Mouse (Mus musculus) G1E (cell line): Measurements from ENCODE around the gene Nlrp10. TPM values are rescaled to one million over a fixed set of nuclear protein-coding genes. Genes with fewer than 3 reads are reported as not detected.
A peak's percentile ranks its signal among the peaks of the same experiment; 100 is the strongest.

Source experiments
- ATAC-seq: 2 replicates; pipeline ENCODE4 v1.8.0; 2016; ENCODE audit warnings: mild to moderate bottlenecking; ENCODE audit not compliant: insufficient number of reproducible peaks, poor library complexity, low FRiP score, severe bottlenecking; ENCODE audit errors: extremely low read depth
- DNase-seq: peaks from one replicate; pipeline ENCODE4 v3.0.0; 2012; ENCODE audit warnings: low spot score
- H3K27me3 ChIP-seq: 2 replicates; pipeline ENCODE4 v1.6.1; 2012; ENCODE audit warnings: mild to moderate bottlenecking, low read length, inconsistent platforms; ENCODE audit not compliant: insufficient read depth
- H3K36me3 ChIP-seq: replicated peaks from 2 replicates; pipeline ENCODE3; 2012; ENCODE audit warnings: mild to moderate bottlenecking, inconsistent platforms
- H3K4me1 ChIP-seq: 2 replicates; pipeline ENCODE4 v1.6.1; 2012; ENCODE audit warnings: low read depth, low read length, inconsistent platforms, mixed read lengths; ENCODE audit not compliant: insufficient read depth
- H3K4me3 ChIP-seq: 2 replicates; pipeline ENCODE4 v1.5.1; 2012; ENCODE audit warnings: low read depth, mild to moderate bottlenecking, inconsistent platforms, low read length, moderate library complexity, mixed read lengths
- H3K9me3 ChIP-seq: replicated peaks from 2 replicates; pipeline ENCODE4 v1.6.1; 2012; ENCODE audit warnings: inconsistent platforms
- CTCF ChIP-seq: IDR thresholded peaks from 2 replicates; pipeline ENCODE4 v1.5.1; 2012; ENCODE audit warnings: low read depth, low read length, inconsistent platforms, mixed read lengths
- GATA1 ChIP-seq: IDR thresholded peaks from 2 replicates; pipeline ENCODE4 v1.6.1; 2012; ENCODE audit warnings: borderline replicate concordance, low read length, inconsistent platforms, mixed read lengths
- GATA2 ChIP-seq: IDR thresholded peaks from 2 replicates; pipeline ENCODE4 v1.6.1; 2012; ENCODE audit warnings: low read depth, low read length, inconsistent platforms, borderline replicate concordance
- POLR2AphosphoS5 ChIP-seq: IDR thresholded peaks from 2 replicates; pipeline ENCODE4 v1.6.1; 2012; ENCODE audit warnings: low read depth, low read length, inconsistent platforms; ENCODE audit not compliant: insufficient replicate concordance
- TAL1 ChIP-seq: conservative IDR thresholded peaks from 2 replicates; pipeline ENCODE4 v1.6.1; 2012; ENCODE audit warnings: low read depth, low read length, inconsistent platforms, mixed read lengths
- polyA plus RNA-seq: library from polyadenylated mRNA; stranded (reverse); fragments of >175 nt; gene quantifications from 2 replicates; pipeline ENCODE4 v1.2.3, GENCODE M21; 2012
- total RNA-seq, 2 experiments: library from RNA; stranded (forward) in 1 of 2; stranded (reverse) in 1 of 2; fragments of 200-1000 nt in 1 of 2; fragments of >200 nt in 1 of 2; fragmentation: Nextera tagmentation in 1 of 2; gene quantifications; 2 replicates each; pipeline ENCODE4 v1.2.3; 2014 to 2017

The Nlrp10 gene
- total and polyA plus RNA-seq, 3 experiments, result 0.52 to 8.2 (median 5.3) TPM

DNA sequence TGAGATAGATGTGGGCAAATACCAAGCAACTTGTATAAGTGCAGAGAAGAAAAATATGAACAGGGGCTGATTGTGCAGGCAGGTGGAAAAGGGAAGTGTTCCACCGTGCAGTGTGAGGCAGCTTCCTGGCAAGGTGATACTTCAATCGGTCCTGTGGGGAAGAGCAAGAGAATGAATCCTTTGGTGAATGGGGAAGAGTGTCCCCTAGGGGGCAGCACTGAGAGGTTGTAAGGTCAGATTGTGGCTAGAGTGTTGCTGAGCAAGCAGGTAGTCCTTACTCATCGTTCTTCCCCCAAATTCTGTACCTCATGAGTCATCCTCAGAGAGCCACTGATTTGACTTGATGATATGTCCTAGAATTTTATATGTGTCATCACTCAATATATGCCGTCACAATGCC lies 24.2 kb upstream of the Nlrp10 start:
- Histone ChIP-seq H3K4me3 (no peak overlapping the region), H3K9me3 (peaks cover 9% of the 10 kb centered on the region), H3K36me3 (no peaks in the 10 kb centered on the region), H3K27me3 (peaks cover 19% of the 10 kb centered on the region), H3K4me1 (no peaks in the 10 kb centered on the region; the same call in 1 of the 2 replicates)
- no peak for TF ChIP-seq TAL1
- peak; percentile 72 for TF ChIP-seq CTCF
- DNase-seq (no peak), ATAC-seq (no peak)

GRCm38 (mm10) chr7:108952801-108953200 lies 22.8 kb upstream of the Nlrp10 start:
- H3K27me3 ChIP-seq, result peaks cover 20% of the 10 kb centered on the region
- ATAC-seq, result no peak
- H3K4me3 ChIP-seq, result no peak overlapping the region
- no peaks in the 10 kb centered on the region for H3K36me3 ChIP-seq
- TF ChIP-seq GATA1 (no peak), GATA2 (no peak), TAL1 (no peak), POLR2AphosphoS5 (no peak), CTCF (no peak)
- peaks cover 9% of the 10 kb centered on the region for H3K9me3 ChIP-seq
- no peak for DNase-seq
- H3K4me1 ChIP-seq, result no peaks in the 10 kb centered on the region; the same call in 1 of the 2 replicates

GRCm38 (mm10) chr7:108950762-108951331 lies 20.9 kb upstream of the Nlrp10 start:
- no peak for ATAC-seq
- Histone ChIP-seq H3K4me1 (no peaks in the 10 kb centered on the region; the same call in 1 of the 2 replicates), H3K4me3 (no peak overlapping the region), H3K27me3 (peaks cover 20% of the 10 kb centered on the region), H3K9me3 (peaks cover 9% of the 10 kb centered on the region), H3K36me3 (peaks cover 16% of the 10 kb centered on the region)
- TF ChIP-seq TAL1, result no peak
- DNase-seq, result no peak

GRCm38 (mm10) chr7:108950312-108950761 lies 20.4 kb upstream of the Nlrp10 start, which contains the start of gene Tub:
Gene Tub (plus strand): TSS chr7:108950338.
- peaks cover 20% of the 10 kb centered on the region for H3K27me3 ChIP-seq
- DNase-seq (no peak), ATAC-seq (no peak)
- H3K9me3 ChIP-seq, result peaks cover 9% of the 10 kb centered on the region
- no peaks in the 10 kb centered on the region; the same call in 1 of the 2 replicates for H3K4me1 ChIP-seq
- no peak within 1 kb of the TSS for H3K4me3 ChIP-seq
- H3K36me3 ChIP-seq, result peaks cover 21% of the 10 kb centered on the region
- no peak for TF ChIP-seq TAL1
- no peak for TF ChIP-seq CTCF
- TF ChIP-seq GATA2, result no peak
- no peak for TF ChIP-seq POLR2AphosphoS5
- TF ChIP-seq GATA1, result no peak

DNA sequence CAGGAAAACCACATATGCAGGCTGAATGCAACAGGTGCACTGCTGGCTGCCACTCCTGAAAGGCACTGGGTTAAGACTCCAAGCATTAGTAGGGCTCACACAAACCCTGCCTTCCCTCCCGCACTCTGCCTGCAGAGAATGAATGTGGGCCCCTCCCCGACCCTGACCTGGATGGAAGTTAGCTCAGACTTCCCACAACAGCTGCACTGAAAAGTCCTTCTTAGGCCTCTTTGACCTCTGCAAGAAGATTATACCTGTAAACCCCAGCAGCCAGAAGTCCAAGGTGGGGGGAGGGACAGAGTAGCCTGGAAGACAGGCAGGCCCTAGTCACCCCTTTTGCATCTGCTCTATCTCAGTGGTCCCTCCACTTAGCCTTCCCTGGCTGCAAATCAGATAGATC lies 19.3 kb upstream of the Nlrp10 start:
- Histone ChIP-seq H3K36me3 (peaks cover 28% of the 10 kb centered on the region), H3K27me3 (peaks cover 20% of the 10 kb centered on the region), H3K9me3 (peaks cover 9% of the 10 kb centered on the region), H3K4me1 (no peaks in the 10 kb centered on the region; the same call in 1 of the 2 replicates), H3K4me3 (no peak overlapping the region)
- ATAC-seq (no peak), DNase-seq (no peak)
- TF ChIP-seq POLR2AphosphoS5 (no peak), GATA1 (no peak), CTCF (no peak)

DNA sequence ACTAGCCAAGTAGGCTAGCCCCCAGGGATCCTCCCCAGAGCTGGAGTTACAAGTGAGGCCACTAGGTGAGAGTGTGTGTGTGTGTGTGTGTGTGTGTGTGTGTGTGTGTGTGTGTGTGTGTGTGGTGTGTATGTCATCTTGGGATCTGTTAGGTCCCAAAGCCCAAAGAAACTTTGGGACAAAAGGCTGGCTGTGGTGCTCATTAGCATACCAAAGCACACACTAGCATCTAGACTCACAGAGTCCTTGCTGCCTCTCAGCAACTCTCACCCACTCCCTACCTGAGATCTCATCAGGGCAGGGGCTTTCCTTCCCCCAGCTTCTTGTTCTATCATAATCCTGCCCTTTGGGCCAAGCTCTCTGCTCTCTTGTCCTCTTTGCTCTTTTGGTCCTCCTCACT lies 18.6 kb upstream of the Nlrp10 start:
- Histone ChIP-seq H3K9me3 (peaks cover 9% of the 10 kb centered on the region), H3K4me3 (no peak overlapping the region), H3K27me3 (peaks cover 20% of the 10 kb centered on the region), H3K4me1 (no peaks in the 10 kb centered on the region; the same call in 1 of the 2 replicates), H3K36me3 (peaks cover 35% of the 10 kb centered on the region)
- no peak for DNase-seq
- ATAC-seq, result no peak
- TF ChIP-seq GATA1, result no peak
- no peak for TF ChIP-seq TAL1
- TF ChIP-seq POLR2AphosphoS5, result no peak
- no peak for TF ChIP-seq GATA2
- TF ChIP-seq CTCF, result no peak

- H3K4me1 ChIP-seq, result peaks cover under 1% of the 10 kb centered on the region; the same call in 1 of the 2 replicates
- TF ChIP-seq GATA1, result no peak
- TF ChIP-seq TAL1, result no peak
- peak; percentile 64 for TF ChIP-seq CTCF
- no peaks in the 10 kb centered on the region for H3K9me3 ChIP-seq
- ATAC-seq (peak; percentile 72), DNase-seq (peak; percentile 36)
- H3K36me3 ChIP-seq, result peaks cover 80% of the 10 kb centered on the region
- H3K27me3 ChIP-seq, result no peaks in the 10 kb centered on the region
- no peak overlapping the region for H3K4me3 ChIP-seq
These were observed 14.0 kb upstream of the Nlrp10 start for GRCm38 (mm10) chr7:108944002-108944401.
